Mouse (Mus musculus): ENCODE measurements around the gene Braf.

Gene Braf

GRCm38 (mm10) chr6:39678241-39678640, 47.0 kb downstream of the Braf start:
- ChIA-PET POLR2A (interaction anchor here in 1 of 4 experiments (1.3 kb wide), 1 partner anchor 9 kb away, joined by 3 read pairs; no protein-coding TSS in a partner anchor), CTCF (interaction anchor here in 1 of 4 experiments (0.7 kb wide), 1 partner anchor 8 kb away, joined by 3 read pairs; no protein-coding TSS in a partner anchor)

DNA sequence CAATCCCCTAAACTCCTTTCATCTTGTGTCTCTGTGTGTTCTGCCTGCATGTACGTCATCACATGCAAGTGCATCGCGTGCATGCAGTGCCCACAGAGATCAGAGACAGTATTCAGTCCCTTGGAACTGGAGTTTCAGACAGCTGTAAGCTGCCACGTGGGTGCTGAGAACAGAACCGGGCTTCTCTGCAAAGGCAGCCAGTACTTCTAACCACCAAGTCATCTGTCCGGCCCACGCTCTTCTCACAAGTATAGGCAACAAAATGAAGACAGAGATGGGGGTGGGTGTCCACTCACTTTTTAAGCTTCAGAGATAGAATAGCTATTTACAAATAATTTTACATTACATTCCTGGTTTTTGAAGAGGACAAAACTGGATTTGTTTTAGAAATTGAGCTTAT, 50.2 kb downstream of the Braf start:
- POLR2A ChIA-PET = interaction anchor here in 3 of 4 experiments (0.6 to 1.3 kb wide), 4 partner anchors 11 to 106 kb away, joined by 3 to 4 read pairs (median 4); no protein-coding TSS in a partner anchor
- CTCF ChIA-PET = interaction anchor here in 1 of 4 experiments (0.7 kb wide), 2 partner anchors 500 to 644 kb away, joined by 3 read pairs; no protein-coding TSS in a partner anchor

- ChIA-PET POLR2A (no interaction called here), CTCF (interaction anchor here in 1 of 4 experiments (1.0 kb wide), 1 partner anchor 172 kb away, joined by 5 read pairs; no protein-coding TSS in a partner anchor)
These were observed 114.0 kb downstream of the Braf start for GRCm38 (mm10) chr6:39611296-39611695.

DNA sequence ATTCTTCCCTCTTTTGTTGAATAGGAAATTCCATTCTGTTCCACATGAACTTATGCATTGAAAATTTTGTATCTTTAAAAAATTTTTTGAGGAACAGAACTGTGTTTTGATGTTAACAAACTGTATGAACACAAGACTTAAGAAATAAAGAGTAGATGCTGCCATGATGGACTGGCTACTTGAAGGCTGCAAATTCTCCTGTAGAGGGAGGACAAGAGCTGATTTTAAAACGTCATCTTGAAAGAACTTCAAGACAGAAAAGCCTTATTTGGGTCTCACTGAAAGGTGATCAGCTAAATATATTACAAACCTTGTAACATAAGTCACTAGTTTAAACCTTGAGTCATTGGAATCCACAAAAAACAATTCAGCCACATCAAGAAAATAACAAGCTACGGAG, 115.1 kb downstream of the Braf start:
- ChIA-PET POLR2A (interaction anchor here in 2 of 4 experiments (0.6 to 0.9 kb wide), 3 partner anchors 17 to 65 kb away, joined by 3 to 4 read pairs (median 3); partner anchors contain the start of gene Ndufb2 (in 1 of the 2)), CTCF (interaction anchor here in 2 of 4 experiments (0.6 to 1.2 kb wide), 3 partner anchors 147 to 173 kb away, joined by 3 to 5 read pairs (median 4); no protein-coding TSS in a partner anchor)

- ChIA-PET POLR2A (interaction anchor here in 3 of 4 experiments (0.5 to 2.5 kb wide), 10 partner anchors 8 to 1056 kb away, joined by 3 to 7 read pairs (median 3); partner anchors contain the start of genes Adck2 (in 1 of the 3), Luc7l2 (in 1 of the 3) and Mrps33 (in 1 of the 3)), CTCF (interaction anchor here (0.5 to 3.1 kb wide), 8 partner anchors 45 to 770 kb away, joined by 3 to 9 read pairs (median 4); no protein-coding TSS in a partner anchor)
These were observed 117.9 kb downstream of the Braf start for GRCm38 (mm10) chr6:39607365-39607764.

DNA sequence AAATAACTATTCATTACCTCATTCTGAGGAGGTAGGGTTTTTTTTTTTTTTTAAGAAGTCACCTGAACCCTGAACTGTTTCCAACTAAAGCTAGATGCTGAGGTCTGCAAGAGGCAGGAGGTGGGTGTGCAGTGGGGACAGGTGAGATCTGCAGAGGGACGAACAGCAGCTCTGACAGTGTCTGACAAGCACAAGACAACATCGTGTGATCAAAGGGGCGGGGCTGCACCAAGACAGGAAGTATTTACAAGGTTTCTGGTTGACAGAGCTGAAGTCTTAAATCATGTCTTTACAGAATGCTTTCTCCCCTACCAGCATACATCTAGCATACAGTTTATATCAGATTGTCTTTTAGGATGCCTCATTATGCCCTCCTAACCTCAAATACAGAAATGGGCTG, 118.4 kb downstream of the Braf start:
- POLR2A ChIA-PET = interaction anchor here in 3 of 4 experiments (0.6 to 2.5 kb wide), 13 partner anchors 7 to 1055 kb away, joined by 3 to 7 read pairs (median 3); partner anchors contain the start of genes Adck2 (in 1 of the 3), Luc7l2 (in 1 of the 3) and Mrps33 (in 1 of the 3)
- CTCF ChIA-PET = interaction anchor here (0.6 to 3.1 kb wide), 7 partner anchors 57 to 771 kb away, joined by 3 to 9 read pairs (median 3); no protein-coding TSS in a partner anchor

DNA sequence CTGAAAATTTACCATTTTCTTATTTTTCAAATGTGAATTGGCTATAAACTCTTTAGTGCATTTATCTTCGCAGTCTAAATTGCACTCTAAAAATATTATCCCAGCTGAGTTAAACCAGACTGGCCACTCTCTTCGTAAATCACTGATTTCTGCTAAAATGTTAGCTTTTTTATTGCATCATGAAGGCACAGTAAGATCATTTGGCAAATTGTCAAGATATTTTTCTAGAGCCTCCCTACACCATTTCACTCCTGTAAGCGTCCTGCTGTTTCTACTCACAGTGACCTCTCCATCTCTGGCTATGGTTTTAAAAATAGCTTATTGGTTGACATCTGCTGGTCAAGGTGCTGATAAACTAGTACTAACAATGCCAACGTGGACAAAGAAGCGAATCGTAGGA, 119.2 kb downstream of the Braf start:
- ChIA-PET CTCF (interaction anchor here in 3 of 4 experiments (0.8 to 3.1 kb wide), 3 partner anchors 143 to 630 kb away, joined by 3 to 9 read pairs (median 4); no protein-coding TSS in a partner anchor), POLR2A (interaction anchor here in 3 of 4 experiments (0.6 to 2.5 kb wide), 7 partner anchors 8 to 69 kb away, joined by 3 to 7 read pairs (median 3); no protein-coding TSS in a partner anchor)

- CTCF ChIA-PET = no interaction called here
- POLR2A ChIA-PET = interaction anchor here in 2 of 4 experiments (1.0 to 1.9 kb wide), 3 partner anchors 9 to 200 kb away, joined by 3 to 4 read pairs (median 3); no protein-coding TSS in a partner anchor
These were observed 120.7 kb downstream of the Braf start for GRCm38 (mm10) chr6:39604565-39604964.

- ChIA-PET CTCF (no interaction called here), POLR2A (interaction anchor here in 2 of 4 experiments (0.6 to 0.7 kb wide), 2 partner anchors 345 to 1187 kb away, joined by 3 to 5 read pairs; no protein-coding TSS in a partner anchor)
These were observed 123.4 kb downstream of the Braf start for GRCm38 (mm10) chr6:39601828-39602227.

- ChIA-PET CTCF (interaction anchor here in 1 of 4 experiments (0.5 to 0.7 kb wide), 2 partner anchors 33 to 87 kb away, joined by 3 read pairs; no protein-coding TSS in a partner anchor), POLR2A (interaction anchor here in 2 of 4 experiments (0.5 to 0.7 kb wide), 2 partner anchors 109 to 1068 kb away, joined by 3 to 4 read pairs; no protein-coding TSS in a partner anchor)
These were observed 124.4 kb downstream of the Braf start for GRCm38 (mm10) chr6:39600851-39601250.

DNA sequence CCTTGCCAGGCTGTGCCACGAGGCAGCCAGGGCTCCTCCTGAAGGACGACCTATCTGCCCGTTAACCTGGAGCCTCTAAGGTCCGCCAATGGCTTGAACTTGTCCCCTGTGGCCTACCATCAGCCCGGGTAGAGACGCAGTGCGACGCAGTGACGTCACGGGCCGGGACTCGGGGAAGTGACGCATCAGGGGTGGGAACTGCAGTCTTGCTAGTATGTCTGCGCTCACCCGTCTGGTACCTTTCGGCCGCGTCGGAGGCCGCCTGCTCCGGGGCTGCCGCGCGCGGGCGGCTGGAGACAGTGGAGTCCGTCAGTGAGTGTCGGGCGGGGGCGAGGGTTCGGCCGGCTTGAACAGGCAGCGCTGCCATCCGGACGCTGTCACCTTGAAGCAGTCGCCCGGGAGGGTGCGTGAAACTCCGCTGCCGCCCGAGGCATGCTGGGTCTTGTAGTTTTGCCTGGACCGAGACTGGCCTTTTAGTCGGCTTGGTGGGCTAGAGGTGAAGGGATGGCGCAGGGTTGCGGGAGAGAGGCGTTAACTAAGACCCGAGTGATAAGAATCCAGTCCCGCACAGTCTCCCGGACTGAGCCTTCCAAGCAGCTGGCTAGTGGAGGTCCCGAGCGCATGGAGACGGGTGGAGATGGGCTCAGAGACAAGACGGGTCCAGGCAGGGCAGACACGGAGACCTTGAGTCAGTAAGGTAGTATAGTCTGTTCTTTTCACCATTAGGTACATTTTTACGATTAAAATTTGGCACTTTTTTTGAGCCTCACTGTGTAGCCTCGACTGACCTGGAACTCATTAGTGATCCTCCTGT, 132.7 kb downstream of the Braf start, which contains the start of gene Ndufb2:
Ndufb2 (plus strand) TSS at position 174 of the 814 bp plus-strand sequence.
- CTCF ChIA-PET = no interaction called here

DNA sequence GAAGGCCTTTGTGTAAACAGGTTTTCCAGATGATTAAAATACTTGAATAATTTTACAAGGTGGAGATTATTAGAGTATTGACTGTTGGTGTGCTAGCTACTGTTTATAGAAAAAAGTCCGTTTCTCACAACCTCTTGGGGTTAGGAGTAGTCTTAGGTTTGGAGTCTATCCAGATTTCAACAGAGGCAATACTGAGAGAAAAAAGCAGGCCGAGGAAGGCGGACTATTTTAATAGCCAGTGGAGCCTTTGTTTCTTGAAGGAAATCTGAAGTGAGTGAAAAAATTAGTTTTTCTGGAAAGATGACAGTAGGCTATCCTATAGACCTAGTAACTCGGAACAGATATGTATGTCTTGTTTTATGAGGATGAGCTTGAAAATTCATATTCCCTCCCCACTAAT, 133.8 kb downstream of the Braf start:
- CTCF ChIA-PET = interaction anchor here in 1 of 4 experiments (0.9 kb wide), 1 partner anchor 18 kb away, joined by 3 read pairs; the partner anchor contains the start of gene Adck2
- POLR2A ChIA-PET = interaction anchor here in 2 of 4 experiments (0.9 to 4.1 kb wide), 10 partner anchors 13 to 219 kb away, joined by 3 to 25 read pairs (median 3); partner anchors contain the start of genes Adck2 (in 2 of the 2) and Mrps33 (in 1 of the 2)

More for the DNA sequence above, 132.7 kb downstream of the Braf start, which contains the start of gene Ndufb2:
- POLR2A ChIA-PET = interaction anchor here in 2 of 4 experiments (0.9 to 4.1 kb wide), 3 partner anchors 18 to 19 kb away, joined by 3 to 25 read pairs (median 7); partner anchors contain the start of gene Adck2 (in 2 of the 2)

DNA sequence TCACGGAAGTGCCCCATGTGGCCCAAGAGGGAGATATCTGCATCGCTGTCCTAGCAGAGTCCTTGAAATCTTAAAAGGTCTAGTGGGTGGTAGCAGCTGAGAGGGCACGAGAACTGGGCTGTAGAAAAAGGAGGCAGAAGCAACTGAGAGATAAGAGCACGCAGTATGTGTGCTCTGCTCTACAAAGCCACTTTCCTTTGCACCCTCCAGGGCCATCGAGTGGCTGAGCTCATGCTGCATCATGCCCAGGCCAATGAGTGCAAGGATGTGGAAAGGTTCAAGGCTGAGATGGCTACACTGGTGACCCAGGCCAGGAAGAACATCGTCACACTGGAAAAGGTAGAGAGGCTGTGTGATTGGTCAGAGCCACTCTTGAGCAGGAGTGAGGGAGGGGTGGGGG, 139.7 kb downstream of the Braf start, which contains the start of gene Gm42420:
Gm42420 (plus strand) TSS at position 237 of the 400 bp plus-strand sequence.
- ChIA-PET POLR2A (interaction anchor here in 2 of 4 experiments (0.6 to 1.1 kb wide), 2 partner anchors 12 to 385 kb away, joined by 3 read pairs; no protein-coding TSS in a partner anchor), CTCF (interaction anchor here in 1 of 4 experiments (0.8 kb wide), 1 partner anchor 120 kb away, joined by 3 read pairs; no protein-coding TSS in a partner anchor)

DNA sequence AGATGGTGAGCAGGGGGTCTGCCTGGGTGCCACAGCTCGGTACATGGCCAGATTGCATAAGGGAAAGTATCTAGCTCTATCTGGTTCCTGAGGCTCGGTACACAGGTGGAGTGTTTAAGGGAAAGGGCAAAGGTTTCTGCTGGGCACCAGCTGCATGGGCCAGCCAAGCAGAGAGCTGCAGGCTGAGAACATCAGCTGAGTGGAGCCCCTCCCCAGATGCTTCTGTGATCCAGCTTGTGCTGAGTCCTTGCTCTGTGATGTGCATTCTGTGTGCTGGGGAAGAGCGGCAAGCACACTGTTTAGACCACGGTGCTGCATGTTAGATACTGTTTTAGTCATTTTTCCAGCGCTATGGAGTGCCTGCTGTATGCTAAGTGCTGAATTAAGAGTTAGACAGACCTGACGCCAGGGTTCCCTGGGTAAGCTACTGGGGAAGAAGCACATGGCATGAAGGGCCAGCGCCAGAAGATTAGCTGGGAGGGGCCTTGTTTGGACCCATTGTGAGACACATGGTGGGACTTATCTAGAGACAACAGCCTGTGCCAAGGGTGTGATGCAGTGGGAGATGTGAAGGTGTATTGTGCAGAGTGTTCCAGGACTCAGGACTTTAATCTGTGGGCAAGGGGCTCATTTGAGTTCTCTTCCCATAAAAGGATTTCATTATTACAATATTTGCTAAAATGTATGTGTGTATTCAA, 144.0 kb downstream of the Braf start:
- ChIA-PET POLR2A (interaction anchor here in 2 of 4 experiments (0.6 to 1.4 kb wide), 4 partner anchors 9 to 202 kb away, joined by 3 to 4 read pairs (median 3); no protein-coding TSS in a partner anchor), CTCF (interaction anchor here in 1 of 4 experiments (1.4 kb wide), 1 partner anchor 14 kb away, joined by 3 read pairs; no protein-coding TSS in a partner anchor)

DNA sequence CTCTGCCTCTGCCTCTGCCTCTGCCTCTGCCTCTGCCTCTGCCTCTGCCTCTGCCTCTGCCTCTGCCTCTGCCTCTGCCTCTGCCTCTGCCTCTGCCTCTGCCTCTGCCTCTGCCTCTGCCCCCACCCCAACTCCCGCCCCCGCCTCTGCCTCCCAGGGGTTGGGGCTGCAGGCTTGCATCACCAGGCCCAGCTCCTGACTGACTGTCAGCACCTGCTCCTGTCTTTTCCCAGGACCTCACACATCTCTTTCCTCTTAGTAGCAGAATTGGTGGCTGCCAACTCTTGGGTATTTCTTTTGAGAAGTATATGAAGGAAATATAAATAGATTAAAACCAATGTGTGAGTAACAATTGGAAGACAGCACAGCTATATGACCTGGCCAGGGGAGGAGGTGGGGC, 144.7 kb downstream of the Braf start:
- CTCF ChIA-PET = interaction anchor here in 1 of 4 experiments (1.4 kb wide), 1 partner anchor 13 kb away, joined by 3 read pairs; no protein-coding TSS in a partner anchor
- POLR2A ChIA-PET = interaction anchor here (0.6 to 1.0 kb wide), 5 partner anchors 10 to 202 kb away, joined by 3 to 6 read pairs (median 3); no protein-coding TSS in a partner anchor

GRCm38 (mm10) chr6:39579552-39579951, 145.7 kb downstream of the Braf start:
- ChIA-PET POLR2A (interaction anchor here in 1 of 4 experiments (0.7 to 1.0 kb wide), 2 partner anchors 11 to 46 kb away, joined by 3 read pairs; no protein-coding TSS in a partner anchor), CTCF (interaction anchor here in 1 of 4 experiments (0.5 to 0.6 kb wide), 3 partner anchors 19 to 513 kb away, joined by 3 to 4 read pairs (median 3); no protein-coding TSS in a partner anchor)

DNA sequence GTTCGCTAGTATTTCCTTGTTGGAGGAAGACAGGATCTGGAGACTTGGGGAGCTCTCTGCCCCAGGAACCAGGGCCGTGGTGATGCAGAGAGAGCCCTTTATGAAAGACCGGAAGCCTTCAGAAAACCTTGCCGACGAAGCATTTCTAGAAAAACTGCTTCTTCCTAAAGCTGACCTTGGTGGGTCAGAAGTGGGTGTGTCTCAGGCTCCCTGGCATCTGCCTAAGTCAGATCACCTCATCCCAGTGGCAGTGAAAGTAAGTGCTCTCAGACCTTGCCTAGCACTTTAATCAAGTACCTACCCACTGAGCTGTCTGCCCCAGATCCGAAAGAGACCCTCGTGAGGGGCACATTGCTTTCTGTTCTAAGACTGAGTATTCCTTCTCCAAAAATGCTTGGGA, 150.3 kb downstream of the Braf start:
- POLR2A ChIA-PET = interaction anchor here (0.6 to 4.8 kb wide), 19 partner anchors 8 to 235 kb away, joined by 3 to 26 read pairs (median 6); partner anchors contain the start of genes Dennd2a (in 1 of the 4) and Mrps33 (in 1 of the 4)
- CTCF ChIA-PET = interaction anchor here in 3 of 4 experiments (0.6 to 1.9 kb wide), 8 partner anchors 15 to 230 kb away, joined by 3 to 21 read pairs (median 4); partner anchors contain the start of gene Dennd2a (in 1 of the 3)

Measured in embryonic stem cell, embryonic (primary cell).